Mouse (Mus musculus) frontal cortex, postnatal 36 days (tissue): ENCODE results near the gene Mical3.
A peak's percentile ranks its signal among the peaks of the same experiment; 100 is the strongest.

ENCODE experiments used
- DNase-seq, 2 experiments: peaks; one replicate each; pipeline ENCODE4 v3.0.0; 2022; ENCODE audit warnings: low spot score in 2 of 2

The Mical3 gene

DNA sequence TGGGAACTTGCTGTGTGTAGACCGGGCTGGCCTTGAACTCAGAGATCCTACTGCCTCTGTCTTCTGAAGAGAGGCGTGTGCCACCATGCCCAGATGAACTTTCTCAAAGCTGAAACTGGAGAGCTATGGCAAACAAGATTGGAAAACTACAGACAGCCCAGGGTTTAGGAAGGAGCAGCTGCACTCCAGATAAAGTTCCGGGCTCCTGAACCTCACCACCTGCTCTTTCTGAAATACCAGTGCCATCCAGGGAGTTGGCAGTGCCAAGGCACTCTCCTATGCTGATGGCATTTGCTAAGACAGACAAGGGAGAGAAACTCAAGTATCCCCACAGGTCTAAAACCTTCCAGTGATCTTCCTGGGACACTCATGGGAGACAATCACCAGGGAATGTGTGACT lies 166.6 kb downstream of the Mical3 start:
- DNase-seq = no peak

DNA sequence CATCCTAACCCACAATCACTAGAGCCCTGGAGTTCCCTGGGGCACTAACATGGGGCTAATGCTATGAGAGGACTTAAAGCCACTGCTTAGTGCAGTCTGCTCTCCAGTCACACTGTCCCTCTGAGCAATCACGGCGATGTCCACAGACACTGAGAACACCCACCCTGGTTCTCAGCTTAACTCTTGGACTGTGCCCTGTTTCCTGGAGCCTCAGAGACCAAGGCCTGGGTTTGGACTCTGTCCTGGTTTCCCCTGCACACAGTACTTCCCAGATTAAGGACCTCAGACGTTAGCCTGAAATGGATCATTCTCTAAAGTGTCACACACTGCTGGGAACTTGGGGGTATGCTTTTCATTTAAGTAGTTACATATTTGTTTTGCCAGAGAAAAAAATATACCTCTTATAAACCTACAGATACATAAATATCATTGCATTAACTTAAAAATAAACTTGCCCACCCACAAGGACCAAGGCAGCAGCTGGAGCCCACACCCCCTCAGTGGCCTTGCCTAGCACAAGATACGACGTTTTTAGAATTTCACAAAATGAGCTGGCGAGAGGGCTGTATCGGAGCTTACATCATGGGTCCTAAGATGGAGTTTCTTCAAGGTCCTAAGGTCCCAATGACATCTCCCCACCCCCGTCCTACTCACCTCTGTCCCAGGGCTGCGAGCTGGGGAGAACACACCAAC lies 170.3 kb downstream of the Mical3 start:
- peak in 1 of 2 experiments; percentile 75 for DNase-seq

DNA sequence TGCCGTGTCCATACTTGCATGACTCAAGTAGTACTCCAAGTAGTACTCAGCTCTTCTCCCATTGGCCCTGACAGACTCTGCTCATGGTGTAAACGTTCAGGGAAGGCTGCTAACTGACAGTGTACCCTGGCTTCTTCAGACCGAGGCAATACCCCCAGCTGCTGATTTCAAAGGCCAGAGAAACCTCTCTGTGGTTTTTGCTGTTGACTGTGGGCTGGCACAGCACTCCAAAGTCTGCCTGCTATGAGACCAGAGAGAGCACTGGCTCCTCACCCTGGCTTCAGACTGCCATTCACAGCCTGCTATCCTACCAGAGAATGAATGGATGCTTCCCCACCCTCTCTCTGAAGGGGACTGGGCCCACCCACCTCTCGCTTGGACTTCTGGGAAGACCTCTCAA lies 173.5 kb downstream of the Mical3 start:
- DNase-seq = no peak

DNA sequence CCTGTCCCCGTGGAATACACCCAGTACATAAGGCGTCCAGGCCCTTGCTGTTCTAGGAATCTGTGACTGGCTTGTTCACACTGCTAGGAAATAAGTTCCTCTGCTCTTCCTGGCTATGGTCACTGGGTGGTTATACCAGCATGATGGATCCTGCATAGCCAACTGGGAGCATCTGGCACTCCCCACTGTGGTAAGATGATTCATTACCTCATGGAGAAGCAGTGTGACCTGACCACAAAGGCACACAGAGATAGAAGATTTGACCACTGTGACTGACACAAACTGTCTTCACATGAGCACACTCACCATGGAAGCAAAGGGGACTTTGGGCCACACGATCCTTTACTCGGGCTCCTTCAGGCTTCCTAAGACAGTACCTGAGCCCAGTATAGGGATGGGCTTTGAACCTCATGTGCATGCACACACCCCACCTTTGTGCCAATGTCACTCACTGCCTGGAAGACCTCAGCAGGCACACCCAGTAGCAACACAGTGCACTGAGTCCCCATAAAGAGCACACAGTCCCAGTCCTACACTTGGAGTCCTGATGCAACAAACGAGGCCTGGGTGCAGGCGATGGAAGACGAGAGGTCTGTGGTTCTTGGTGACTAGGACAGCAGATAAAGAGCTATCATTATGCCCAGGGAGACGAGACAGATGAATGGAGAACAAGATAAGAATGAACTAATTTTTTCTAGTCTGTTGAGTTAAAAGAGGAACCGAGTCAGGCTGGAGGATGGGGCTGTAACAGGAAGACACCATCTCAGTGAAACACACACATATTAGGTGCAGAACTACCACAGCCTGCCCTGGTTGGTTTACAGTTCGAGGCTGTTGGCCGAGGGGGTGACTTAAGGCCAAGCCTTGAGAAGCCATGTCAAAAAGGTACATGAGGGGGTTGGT lies 174.3 kb downstream of the Mical3 start:
- no peak for DNase-seq

DNA sequence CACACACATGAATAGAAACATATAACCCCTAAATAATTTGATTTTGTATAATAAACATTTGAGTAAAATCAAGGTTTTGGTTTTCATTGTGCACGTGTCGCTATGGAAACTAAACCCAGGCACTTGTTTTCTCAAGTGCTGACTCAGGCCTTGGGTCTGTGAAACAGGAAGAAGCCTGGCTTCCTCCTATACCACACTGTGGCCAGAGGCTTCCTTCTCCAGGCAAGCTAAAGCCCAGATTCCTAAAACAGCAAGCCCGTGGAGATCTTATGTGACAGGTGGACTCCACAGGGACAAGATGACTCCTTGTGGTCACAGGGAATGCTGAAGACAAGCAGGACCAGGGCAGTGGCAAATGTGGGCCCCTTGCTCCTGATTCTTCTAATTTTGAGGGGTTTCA lies 175.6 kb downstream of the Mical3 start:
- no peak for DNase-seq

DNA sequence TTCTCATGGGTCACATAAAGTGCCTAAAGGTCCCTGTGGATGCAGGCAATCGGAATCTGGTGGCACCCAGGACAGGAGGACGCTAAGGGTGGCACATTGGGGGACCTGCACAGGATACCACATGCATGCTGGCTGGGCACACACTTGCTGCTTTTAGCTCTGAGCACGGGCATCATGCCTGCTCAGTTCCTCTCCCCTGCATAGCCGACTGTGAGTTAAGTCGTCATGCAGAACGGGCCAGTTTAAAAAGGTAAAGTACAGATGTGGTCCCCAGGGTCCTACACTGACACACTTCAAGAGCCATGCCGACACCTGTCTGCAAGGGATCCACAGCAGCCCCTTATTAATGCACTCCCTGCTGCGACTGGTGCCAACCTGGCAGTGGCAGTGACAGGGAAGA lies 176.6 kb downstream of the Mical3 start:
- no peak for DNase-seq

DNA sequence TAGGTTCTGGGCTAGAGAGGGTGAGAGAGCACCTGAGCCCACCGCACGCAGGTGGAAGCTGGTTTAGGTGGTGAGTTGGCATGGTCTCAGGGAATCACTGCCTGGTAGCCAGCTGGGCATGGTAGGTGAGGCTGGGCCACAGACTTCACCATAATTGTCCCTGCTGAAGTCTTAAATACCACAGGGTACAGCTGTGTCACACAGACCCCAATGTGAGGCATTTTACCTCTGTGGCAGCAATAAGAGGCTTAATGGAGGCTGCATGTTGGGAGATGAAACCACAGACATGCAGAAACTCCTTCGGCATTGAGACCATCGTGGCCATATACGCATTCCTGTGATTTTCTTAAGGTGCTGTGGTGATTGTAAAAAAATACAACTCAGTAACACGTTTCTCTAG lies 178.3 kb downstream of the Mical3 start:
- no peak for DNase-seq

DNA sequence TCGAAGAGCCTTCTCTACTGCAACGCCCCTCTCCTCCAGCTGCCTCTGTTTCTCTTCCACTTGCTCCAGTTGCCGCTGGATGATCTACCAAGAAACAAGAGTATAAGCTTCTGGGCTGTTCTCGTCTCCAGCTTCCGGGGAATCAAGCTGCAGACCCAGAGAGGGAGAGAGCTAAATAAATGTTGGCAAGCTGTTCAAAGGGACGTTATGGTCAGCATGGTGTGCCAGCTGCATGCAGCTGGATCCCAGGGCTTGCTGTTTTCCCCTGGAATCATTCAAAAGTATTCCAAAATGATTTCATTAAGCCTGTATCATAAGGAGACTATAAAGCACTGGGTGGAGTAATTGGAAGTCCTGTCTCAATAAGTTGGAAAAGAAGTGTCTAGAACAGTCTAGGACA lies 179.5 kb downstream of the Mical3 start:
- DNase-seq = no peak

DNA sequence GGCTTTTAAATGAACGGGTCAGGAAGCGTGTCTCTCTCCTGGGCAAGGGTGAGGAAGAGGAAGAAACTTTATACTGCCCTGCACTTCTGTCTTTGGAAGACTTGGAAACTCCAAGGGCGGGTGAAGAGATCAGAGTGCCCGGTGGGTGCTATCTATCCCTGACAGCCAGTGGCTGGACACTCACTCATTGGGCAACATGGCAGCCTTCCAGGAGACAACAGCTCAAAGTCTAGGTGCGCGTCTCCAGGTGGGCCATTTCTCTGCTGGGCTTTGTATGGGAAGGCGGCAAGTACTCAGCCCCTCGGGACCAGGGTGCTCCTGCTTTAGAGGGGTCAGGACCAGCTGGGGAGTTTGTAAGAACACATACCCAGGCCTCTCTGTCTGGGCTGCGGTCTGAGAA lies 185.3 kb downstream of the Mical3 start:
- no peak for DNase-seq

DNA sequence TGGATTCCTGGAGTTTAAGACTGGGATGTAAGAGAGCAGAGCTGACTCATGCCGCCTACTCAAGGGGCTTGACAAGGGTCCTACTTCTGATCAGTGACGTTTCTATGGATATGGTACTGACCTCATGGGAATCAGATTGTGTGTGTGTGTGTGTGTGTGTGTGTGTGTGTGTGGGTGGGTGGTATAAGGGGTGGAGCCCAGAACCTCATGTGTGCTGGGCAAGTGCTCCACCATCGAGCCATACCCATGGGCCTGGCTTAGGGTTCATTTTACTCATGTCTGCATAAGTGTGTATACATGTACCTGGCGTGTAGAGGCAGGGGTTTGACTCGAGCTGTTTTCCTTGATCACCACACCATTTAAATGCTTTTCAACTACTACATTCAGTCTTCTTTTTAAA lies 186.8 kb downstream of the Mical3 start:
- no peak for DNase-seq

DNA sequence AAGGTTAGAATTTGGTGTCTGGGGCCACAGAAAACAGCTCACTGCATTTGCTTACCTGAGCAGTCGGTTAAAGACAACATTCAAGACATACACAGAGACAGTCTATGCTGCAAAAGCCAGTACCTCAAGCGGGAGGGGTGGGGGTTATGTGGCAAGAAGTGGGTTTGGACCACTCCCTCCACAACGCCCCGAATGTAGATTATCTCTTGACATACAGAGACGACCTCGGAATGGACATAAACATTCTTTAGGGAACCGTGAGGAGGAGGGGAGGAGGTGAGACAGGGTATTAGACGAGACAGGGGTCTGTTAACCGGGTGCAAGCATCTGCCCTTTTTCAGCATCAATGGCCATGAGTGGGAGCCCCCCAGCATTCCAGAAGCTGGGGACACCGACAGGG lies 187.2 kb downstream of the Mical3 start:
- DNase-seq = no peak

DNA sequence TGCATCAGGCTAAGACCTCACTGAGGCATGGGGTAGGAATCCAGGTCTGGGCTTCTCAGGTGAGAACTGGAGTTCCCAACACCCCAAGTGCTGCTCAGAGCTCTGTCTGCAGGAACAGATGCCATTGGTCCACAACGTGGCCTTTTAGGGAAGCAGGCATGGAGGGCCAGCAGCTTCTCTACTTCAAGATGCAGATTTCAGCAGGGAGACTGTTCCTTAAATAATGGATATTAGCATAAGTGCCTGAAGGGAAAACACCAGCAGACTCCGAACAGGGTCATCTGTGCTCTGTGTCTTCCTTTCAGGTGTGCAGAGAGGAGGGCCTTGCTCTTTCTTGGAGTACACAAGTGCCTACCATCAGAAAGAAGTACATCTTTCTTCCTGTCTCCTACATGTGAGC lies 187.7 kb downstream of the Mical3 start:
- no peak for DNase-seq

DNA sequence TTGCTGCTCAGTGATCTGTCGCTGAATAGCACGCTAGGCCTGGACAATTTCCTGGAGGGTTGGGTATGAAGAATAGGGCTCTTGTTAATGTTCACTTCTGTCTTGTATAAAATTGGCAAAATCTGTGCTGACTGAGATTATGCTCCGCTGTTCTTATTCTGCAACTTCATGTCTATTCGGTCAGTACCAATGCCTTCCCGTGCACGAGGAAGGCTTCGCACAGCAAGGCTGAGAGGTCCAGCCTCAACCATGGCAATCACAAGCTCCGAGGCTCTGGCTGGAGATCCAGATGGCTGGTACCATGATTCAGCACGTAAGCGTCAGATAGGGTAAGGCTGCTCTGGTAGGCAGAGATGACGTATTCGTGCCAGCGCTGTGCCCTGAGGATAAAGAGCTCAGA lies 189.2 kb downstream of the Mical3 start:
- DNase-seq = peak in 1 of 2 experiments; percentile 43

DNA sequence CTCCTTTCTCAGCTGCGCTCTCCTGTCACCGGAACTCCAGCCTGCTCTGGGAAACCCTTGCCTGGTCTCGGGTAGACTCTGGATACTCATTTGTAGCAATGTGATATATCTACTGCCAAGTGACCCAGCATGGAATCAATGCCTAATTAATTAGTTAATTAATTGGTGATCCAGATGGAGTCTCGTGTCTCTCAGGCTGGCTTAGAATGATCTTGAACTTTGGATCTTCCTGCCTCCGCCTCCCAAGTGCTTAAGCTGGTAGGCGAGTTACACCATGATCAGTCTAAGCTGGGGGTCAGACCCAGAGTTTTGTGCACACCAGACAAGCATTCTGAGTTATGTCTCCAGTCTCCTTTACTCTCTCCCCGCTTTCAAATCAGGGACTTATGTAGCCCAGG lies 189.7 kb downstream of the Mical3 start:
- no peak for DNase-seq

DNA sequence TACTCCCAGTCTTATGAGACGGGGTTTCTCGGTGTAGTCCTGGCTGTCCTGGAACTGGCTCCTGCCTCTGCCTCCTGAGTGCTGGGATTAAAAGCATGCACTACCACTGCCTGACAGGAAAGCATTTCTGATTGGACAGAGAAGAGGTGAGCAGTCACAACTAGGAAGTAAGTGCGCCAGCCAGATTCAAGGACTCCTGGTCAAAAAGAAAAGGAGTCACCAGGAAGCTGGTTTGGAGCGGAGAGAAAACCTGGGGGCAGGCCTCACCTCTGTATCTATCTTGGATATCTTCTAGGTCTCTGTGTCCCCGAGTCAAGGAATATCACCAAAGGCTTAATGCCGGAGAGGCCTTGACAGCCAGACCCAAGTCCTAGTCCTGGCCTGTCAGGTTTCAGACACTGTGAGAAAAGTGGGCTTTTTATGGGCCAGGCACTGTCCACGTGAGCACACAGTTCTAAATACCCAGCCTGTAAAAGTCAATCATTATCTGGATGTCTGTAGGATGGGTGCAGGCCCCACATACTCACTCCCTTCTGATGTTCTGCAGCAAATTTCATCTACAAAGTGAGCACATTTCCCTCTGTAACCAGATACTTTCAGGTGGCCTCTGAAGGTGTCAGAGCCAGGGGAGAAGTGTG lies 190.2 kb downstream of the Mical3 start:
- no peak for DNase-seq

DNA sequence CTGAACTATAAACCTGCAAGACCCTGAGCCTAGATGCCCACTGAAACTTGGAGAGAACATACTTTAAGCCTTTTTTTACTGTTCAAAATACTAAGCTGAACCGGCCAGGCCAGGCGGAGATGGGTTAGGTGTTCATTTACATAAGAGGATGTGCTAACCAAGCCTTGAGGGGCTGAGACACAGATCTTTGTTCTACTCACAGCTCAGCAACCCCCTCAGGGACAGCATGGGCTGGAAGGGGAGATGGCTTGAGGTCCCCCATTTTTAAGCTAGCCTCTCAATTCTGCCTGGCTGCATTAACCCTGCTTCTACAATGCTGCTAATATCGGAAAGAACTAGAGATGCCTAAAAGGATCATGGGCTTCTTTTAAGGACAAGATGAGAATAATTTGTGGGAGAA lies 191.0 kb downstream of the Mical3 start:
- DNase-seq = no peak

DNA sequence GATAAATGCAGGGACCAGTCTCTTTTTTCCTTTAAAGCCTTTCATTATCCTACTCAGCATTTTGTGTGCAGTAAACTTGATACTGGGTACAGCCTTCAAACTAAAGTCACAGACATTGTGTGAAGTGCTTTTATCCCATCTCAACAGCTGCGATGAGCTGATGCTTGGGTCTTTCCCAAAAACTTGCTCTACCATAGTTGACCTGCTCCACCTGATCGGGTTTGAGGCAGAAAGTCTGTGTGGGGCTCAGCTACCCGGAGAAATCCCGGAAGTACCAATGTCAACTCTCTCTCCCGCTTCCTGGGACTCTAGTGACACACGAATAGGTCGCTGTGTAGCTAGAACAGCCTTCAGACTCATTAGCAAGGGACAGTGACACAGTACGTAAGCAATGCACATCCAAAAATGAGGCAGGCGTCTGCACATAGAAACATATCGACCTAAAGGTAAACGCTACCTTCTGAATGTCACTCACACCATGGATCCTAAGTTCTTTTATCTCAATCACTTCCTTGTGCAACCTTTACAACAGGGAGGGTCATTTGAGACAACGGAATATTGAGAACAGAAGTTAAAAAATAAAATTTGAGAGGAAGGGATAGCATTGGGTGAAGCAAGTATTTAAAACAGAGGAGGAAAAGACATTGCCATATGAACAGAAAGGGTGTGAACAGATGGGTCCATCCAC lies 191.9 kb downstream of the Mical3 start:
- no peak for DNase-seq

DNA sequence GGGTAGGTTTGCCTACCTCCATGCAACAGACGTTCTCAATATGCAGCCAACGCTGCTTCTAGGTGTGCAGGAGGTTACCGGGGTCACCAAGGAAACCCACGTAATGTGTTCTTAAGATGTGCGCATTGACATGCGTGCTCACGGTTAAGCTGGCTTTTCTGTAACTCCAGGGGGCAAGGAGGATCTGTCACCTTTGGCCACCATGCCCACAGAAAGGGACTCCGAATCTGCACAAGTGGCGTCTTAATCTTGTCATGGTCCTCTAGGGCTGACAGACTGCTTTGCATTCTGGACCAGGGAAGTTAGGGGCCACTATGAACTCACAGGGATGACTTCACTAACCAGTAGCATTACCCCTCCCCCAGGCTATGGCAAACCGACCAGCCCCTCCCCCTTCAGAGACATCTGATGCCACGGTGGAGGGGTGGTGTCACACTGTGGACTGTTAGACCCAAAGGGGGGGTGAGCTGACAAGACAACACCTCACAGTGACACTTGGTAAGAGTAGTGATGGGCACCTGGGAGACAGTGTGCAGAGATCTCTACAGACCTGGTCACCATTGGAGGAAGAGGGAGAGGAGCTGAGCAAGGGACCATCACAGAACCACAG lies 192.7 kb downstream of the Mical3 start:
- DNase-seq = no peak

DNA sequence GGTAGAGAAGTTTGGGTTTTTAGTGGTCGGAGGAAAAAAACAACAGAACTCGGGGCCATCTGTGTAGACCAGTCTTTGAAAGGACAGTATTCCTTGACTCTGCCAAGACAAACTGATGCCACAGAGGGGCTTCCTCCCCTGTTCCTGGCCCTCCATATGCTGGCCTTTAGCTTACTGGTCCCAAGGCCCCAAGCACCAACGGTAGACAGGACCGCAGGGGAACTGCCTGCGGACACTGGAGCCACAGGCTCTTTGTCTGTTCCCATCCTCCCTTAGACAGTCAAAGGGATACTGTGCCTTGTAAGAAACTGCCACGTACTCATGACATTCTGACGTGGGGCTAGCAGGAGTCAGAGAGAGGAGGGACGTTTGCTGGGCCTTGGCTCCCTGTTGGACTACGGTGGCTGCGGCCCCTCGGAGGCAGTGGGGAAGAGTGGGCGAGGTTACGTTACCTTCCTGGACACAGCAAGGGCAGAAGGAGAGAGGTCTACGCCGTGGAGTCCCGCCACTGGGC lies 193.6 kb downstream of the Mical3 start:
- no peak for DNase-seq

DNA sequence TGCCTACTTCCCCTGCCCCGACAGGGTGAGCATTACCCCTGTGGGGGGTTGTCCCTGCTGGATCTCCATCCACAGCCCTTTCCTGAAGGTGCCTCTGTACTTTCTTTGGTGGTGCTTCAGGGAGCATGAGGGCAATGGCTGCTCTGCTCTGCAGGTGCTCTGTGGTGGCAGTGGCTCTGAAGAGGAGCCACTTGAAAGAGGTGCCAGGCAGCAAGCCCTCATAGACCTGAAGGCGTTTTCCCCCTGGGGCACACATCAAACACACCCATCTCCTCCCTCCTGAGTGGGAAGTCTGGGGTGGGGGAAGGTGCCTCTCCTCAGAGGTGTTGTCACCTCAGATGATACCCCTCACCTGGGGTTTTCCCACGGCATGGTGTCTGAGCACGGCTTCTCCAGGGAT lies 196.6 kb downstream of the Mical3 start:
- DNase-seq = no peak

DNA sequence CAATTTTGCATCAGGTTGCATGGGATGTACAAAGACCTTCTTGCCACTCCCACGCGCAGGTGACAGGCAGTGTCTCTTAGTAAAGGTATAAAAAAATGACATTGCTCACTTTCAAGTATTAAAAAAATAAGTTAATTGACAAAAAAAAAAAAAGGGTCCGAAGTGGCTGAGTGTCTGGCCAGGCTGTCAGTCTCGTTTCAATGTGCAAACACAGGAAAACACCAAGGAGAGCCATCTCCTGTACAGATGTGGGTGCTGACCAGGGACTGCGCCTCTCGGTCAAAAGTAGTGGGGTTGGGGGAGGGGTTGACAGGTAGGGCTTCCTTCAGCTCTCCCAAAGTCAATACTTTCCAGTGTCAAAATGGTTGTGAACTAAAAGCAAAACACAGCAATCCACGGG lies 197.1 kb downstream of the Mical3 start:
- no peak for DNase-seq

DNA sequence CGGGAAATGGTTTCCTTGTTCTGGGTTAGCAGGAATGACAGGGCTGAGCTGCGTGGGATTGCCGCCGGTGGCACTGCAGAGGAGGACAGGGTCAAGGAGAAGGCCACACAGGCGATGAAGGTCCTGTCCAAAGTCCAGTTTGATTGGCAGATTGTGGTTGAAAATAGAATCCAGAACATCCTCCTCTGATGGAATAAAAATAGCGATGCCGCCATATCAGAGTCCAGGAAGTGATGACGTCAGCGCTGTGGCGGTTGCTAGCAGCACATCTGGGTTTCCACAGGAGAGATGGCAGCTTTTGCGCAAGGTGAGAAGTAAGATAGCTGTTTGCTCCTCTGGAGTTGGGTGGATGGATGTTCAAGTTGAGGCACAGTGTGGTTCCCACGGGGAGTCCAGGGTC lies 198.2 kb downstream of the Mical3 start:
- DNase-seq = peak in 1 of 2 experiments; percentile 30
